Mouse (Mus musculus): ENCODE data around the gene Oxct2b. TPM values are rescaled to one million over a fixed set of nuclear protein-coding genes. Genes with fewer than 3 reads are reported as not detected.
"Not testable (repeated sequence)": the region's sequence is repeated elsewhere in the genome, so short reads cannot be mapped to it uniquely, and the experiment has no call there.

The Oxct2b gene
- polyA plus RNA-seq, 1 experiment from 2014 or later: not detected

DNA sequence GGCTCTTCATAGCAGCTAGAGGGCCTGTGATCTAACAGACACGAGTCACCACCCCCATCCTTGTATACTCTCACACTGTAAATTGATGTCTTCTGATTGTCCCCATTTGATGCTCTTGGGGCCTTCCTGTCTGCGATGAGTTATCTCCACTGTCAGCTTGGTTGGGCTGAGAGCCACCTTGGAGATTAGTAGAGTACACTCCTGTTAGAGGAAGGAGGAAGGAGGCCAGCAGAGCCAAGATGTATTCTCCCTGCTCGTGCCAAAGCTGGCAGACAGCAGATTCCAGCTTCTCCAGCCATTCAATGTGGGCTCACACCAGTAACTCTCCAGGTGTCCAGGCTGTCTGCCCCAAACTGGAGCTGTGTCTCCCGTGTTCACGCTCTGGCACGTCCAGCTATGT is 44.5 kb downstream of the Oxct2b start:
- WGBS: 83% methylated on average over 6 of the region's 6 CpGs
- Histone ChIP-seq H3K9ac (no peak overlapping the region), H3K9me3 (no peaks in the 10 kb centered on the region), H3K27ac (no peak overlapping the region), H3K36me3 (no peaks in the 10 kb centered on the region), H3K27me3 (peaks cover 12% of the 10 kb centered on the region), H3K4me2 (no peak overlapping the region), H3K4me3 (no peak overlapping the region), H3K4me1 (peaks cover 7% of the 10 kb centered on the region)
- no peak for ATAC-seq (ENCODE audit: insufficient number of reproducible peaks, insufficient read depth, low FRiP score, low TSS enrichment, low read depth)

DNA sequence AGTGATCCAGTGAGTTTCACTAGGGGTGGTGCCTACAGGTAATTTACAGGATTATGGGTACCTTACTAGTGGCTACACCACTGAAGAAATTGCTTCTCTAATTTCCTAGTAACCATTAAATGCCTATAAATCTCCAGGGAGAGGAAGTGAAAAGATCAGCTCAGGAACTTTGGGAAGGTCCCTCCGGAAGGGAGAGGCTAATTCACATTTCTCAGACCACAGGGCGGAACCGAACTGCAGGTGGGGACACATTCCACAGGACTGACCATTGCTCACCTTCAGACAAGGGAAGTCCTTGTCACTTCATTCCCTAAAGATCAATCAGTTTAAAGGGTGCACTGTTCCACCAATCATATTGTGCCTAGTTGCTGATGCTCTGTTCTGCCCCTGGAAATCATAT is 45.2 kb downstream of the Oxct2b start:
- not testable (repeated sequence) for H3K4me1 ChIP-seq; H3K9ac ChIP-seq; H3K9me3 ChIP-seq; H3K36me3 ChIP-seq; H3K4me2 ChIP-seq; H3K27ac ChIP-seq; ATAC-seq (ENCODE audit: insufficient number of reproducible peaks, insufficient read depth, low FRiP score, low TSS enrichment, low read depth); H3K4me3 ChIP-seq
- H3K27me3 ChIP-seq: peaks cover 12% of the 10 kb centered on the region
- WGBS: 78% methylated on average over 3 of the region's 3 CpGs

DNA sequence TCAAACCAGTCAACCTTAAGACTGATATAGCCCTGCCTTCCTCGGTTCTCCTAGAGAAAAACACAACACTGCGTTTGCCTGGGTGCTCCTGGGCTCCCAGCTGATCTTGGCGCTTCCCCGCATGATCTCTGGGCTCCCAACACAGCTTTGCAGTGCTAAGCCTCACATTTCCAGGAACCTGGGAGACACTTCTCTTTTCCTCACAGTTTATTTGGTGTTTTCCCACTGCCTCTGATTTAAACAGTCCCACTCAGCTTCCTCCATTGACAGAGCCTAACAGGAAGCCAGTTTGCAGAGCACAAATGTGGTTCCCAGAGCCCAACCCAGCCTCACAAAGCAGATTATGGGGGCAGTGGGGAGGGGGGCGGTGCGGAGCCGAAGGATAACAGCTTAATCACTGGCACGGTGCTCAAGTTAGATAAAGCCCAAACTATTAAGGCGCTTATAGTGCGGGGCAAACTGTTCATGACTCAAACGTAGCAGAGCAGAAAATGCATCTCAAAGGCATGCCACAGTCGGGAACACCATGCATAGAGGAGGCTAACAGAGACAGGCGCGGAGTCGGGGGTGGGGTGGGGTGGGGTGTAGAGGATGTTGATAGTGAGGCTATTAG is 46.3 kb downstream of the Oxct2b start:
- H3K36me3 ChIP-seq: no peaks in the 10 kb centered on the region
- 18% methylated on average over 15 of the region's 15 CpGs for WGBS
- H3K9me3 ChIP-seq: no peaks in the 10 kb centered on the region
- H3K4me1 ChIP-seq: peaks cover 7% of the 10 kb centered on the region
- peaks cover 12% of the 10 kb centered on the region for H3K27me3 ChIP-seq
- peak overlapping the region; percentile 36 for H3K4me2 ChIP-seq
- no peak overlapping the region for H3K27ac ChIP-seq
- H3K9ac ChIP-seq: no peak overlapping the region; the same call in 1 of the 2 replicates
- ATAC-seq (ENCODE audit: insufficient number of reproducible peaks, insufficient read depth, low FRiP score, low TSS enrichment, low read depth): no peak
- H3K4me3 ChIP-seq: no peak overlapping the region

- Histone ChIP-seq H3K4me3 (no peak overlapping the region), H3K9me3 (no peaks in the 10 kb centered on the region; the same call in 1 of the 2 replicates), H3K27ac (no peak overlapping the region), H3K4me1 (peaks cover 7% of the 10 kb centered on the region), H3K4me2 (no peak overlapping the region), H3K36me3 (no peaks in the 10 kb centered on the region), H3K9ac (no peak overlapping the region), H3K27me3 (peaks cover 12% of the 10 kb centered on the region)
- no peak for ATAC-seq (ENCODE audit: insufficient number of reproducible peaks, insufficient read depth, low FRiP score, low TSS enrichment, low read depth)
- whole genome bisulfite sequencing: 90% methylated on average over 15 of the region's 15 CpGs
Measured at GRCm38 (mm10) chr4:123164157-123164556, 48.1 kb downstream of the Oxct2b start.

Other genes starting within 250 kb of the Oxct2b start
- 65.5 and 67.2 TPM in 2 replicates for gene Cap1, start 230.2 kb upstream of the Oxct2b start, polyA plus RNA-seq (2015; fragmentation: Nextera tagmentation; extraction: Ambion mirVana)
- 5.1 and 6.6 TPM in 2 replicates for gene Mfsd2a, start 155.1 kb upstream of the Oxct2b start, polyA plus RNA-seq (2015; fragmentation: Nextera tagmentation; extraction: Ambion mirVana)
- 29.4 and 33.4 TPM in 2 replicates for gene Mycl, start 120.6 kb upstream of the Oxct2b start, polyA plus RNA-seq (2015; fragmentation: Nextera tagmentation; extraction: Ambion mirVana)
- gene Trit1, start 99.7 kb upstream of the Oxct2b start, polyA plus RNA-seq (2015; fragmentation: Nextera tagmentation; extraction: Ambion mirVana): 19.7 and 20.8 TPM in 2 replicates
- gene Bmp8b, start 11.1 kb upstream of the Oxct2b start, polyA plus RNA-seq (2015; fragmentation: Nextera tagmentation; extraction: Ambion mirVana): 0.51 and 0.58 TPM in 2 replicates
- 113 and 114 TPM in 2 replicates for gene Ppie, start 23.7 kb downstream of the Oxct2b start, polyA plus RNA-seq (2015; fragmentation: Nextera tagmentation; extraction: Ambion mirVana)
- 0.26 and 0.44 TPM in 2 replicates for gene Hpcal4, start 67.0 kb downstream of the Oxct2b start, polyA plus RNA-seq (2015; fragmentation: Nextera tagmentation; extraction: Ambion mirVana)
- gene Nt5c1a, start 85.2 kb downstream of the Oxct2b start, polyA plus RNA-seq (2015; fragmentation: Nextera tagmentation; extraction: Ambion mirVana): not detected in 2 replicates
- 4.3 and 5.0 TPM in 2 replicates for gene Heyl, start 117.3 kb downstream of the Oxct2b start, polyA plus RNA-seq (2015; fragmentation: Nextera tagmentation; extraction: Ambion mirVana)
- gene Pabpc4, start 146.1 kb downstream of the Oxct2b start, polyA plus RNA-seq (2015; fragmentation: Nextera tagmentation; extraction: Ambion mirVana): 36.8 and 41.2 TPM in 2 replicates
- gene Oxct2a, start 207.4 kb downstream of the Oxct2b start, polyA plus RNA-seq (2015; fragmentation: Nextera tagmentation; extraction: Ambion mirVana): not detected in 2 replicates
- gene Bmp8a, start 227.0 kb downstream of the Oxct2b start, polyA plus RNA-seq (2015; fragmentation: Nextera tagmentation; extraction: Ambion mirVana): 0.59 and 1.3 TPM in 2 replicates